17 mouse cellular contexts compared by ENCODE assay signal in the genomic region with DNA sequence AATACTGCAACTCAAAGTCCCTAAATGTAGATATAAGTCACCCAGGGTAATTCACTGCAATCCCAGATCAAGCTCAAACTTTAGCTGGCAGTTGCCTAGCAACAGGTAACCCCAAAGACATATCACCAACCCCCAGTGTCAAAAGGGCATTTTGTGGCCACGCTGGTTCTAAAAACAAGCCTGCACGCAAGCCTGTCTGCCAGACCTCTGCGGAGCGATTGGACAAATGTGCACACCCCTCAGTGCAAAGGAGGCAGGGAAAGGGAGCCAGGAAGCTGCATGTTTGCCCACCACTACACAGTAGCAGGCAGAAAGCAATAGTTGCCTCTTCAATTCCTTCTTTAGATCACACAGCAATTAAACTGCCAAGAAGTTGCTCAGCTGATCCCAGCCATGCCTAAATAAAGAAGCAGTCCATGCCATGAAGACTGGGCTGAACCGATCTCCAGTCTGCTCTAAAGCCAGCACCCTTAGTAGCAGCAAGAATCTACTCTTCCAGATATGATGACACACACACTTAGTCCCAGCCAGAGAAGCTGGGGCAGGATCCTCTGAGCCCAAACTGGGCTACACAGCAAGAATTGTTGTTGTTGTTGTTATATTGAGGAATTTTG. TPM values are rescaled to one million over a fixed set of nuclear protein-coding genes. Genes with fewer than 3 reads are reported as not detected.
DNase-seq lines count a peak whose midpoint lies in the region; ATAC-seq lines count a peak whose summit lies in the region.
"Had no signal": no experiment of that assay in that cellular context is flagged by ENCODE, and none has a peak within 500 bp of the region (broad histone marks: within the 10 kb centered on the region; RNA-seq: fewer than 3 reads in every experiment).

No protein-coding gene starts in this region.

- no peak for ATAC-seq in neural tube, embryonic 15.5 days (ENCODE audit: low FRiP score)
- ATAC-seq in liver, embryonic 12.5 days = peak; percentile 58; the same call in 1 of the 2 replicates

- no peak overlapping the region for H3K9ac ChIP-seq in neural tube, embryonic 15.5 days (replicated peaks)
- H3K9ac ChIP-seq in liver, embryonic 12.5 days = no peak overlapping the region
- H3K9ac ChIP-seq: embryonic facial prominence, embryonic 12.5 days; hindbrain, embryonic 14.5 days had no signal

- peak; percentile 22 for DNase-seq in gastrocnemius, postnatal 25 days
- DNase-seq in gastrocnemius, postnatal 36 days = no peak
- DNase-seq in neural tube, embryonic 10.5 days (ENCODE audit: extremely low spot score, low spot score) = no peak
- DNase-seq in right cerebral cortex, postnatal 36 days (ENCODE audit: low spot score in 2 of 2) = no peak
- no peak for DNase-seq in thymus, postnatal 25 days
- no peak for DNase-seq in layer of hippocampus, postnatal 25 days (ENCODE audit: extremely low spot score in 1 of 2, low spot score in 1 of 2)
- DNase-seq: adrenal gland, postnatal 10 days; cerebellum, adult 9-11 months; kidney, adult 18-20 months; kidney, postnatal 36 days; lung, postnatal 10 days; right cerebral cortex, postnatal 14 days; thymus, postnatal 14 days had no signal

- H3K4me3 ChIP-seq in neural tube, embryonic 15.5 days (replicated peaks) = no peak overlapping the region
- H3K4me3 ChIP-seq in liver, embryonic 12.5 days = no peak overlapping the region
- H3K4me3 ChIP-seq: embryonic facial prominence, embryonic 12.5 days had no signal

- intact Hi-C loops in gastrocnemius, postnatal 36 days (cut with DNase I) = no loop called here

- H3K4me2 ChIP-seq in neural tube, embryonic 15.5 days = no peak overlapping the region
- no peak overlapping the region for H3K4me2 ChIP-seq in liver, embryonic 12.5 days
- H3K4me2 ChIP-seq: embryonic facial prominence, embryonic 12.5 days; hindbrain, embryonic 14.5 days had no signal

- H3K27ac ChIP-seq in neural tube, embryonic 15.5 days (replicated peaks) = 0 out of 2 replicates have a peak overlapping the region, but pooled peaks have one; percentile 29
- H3K27ac ChIP-seq in liver, embryonic 12.5 days = no peak overlapping the region
- H3K27ac ChIP-seq: embryonic facial prominence, embryonic 12.5 days had no signal

- H3K27me3 ChIP-seq in neural tube, embryonic 15.5 days (replicated peaks) = no peaks in the 10 kb centered on the region
- H3K27me3 ChIP-seq in liver, embryonic 12.5 days (replicated peaks) = peaks cover 17% of the 10 kb centered on the region

- H3K36me3 ChIP-seq in neural tube, embryonic 15.5 days = no peaks in the 10 kb centered on the region
- no peaks in the 10 kb centered on the region for H3K36me3 ChIP-seq in liver, embryonic 12.5 days
- H3K36me3 ChIP-seq: embryonic facial prominence, embryonic 12.5 days had no signal

- WGBS in neural tube, embryonic 15.5 days = 40% methylated on average over 5 of the region's 5 CpGs
- WGBS in liver, embryonic 12.5 days (ENCODE audit: insufficient replicate concordance) = 59% methylated on average over 5 of the region's 5 CpGs

- H3K9me3 ChIP-seq in neural tube, embryonic 15.5 days (replicated peaks) = no peaks in the 10 kb centered on the region
- no peaks in the 10 kb centered on the region for H3K9me3 ChIP-seq in liver, embryonic 12.5 days (replicated peaks)
- H3K9me3 ChIP-seq: embryonic facial prominence, embryonic 12.5 days had no signal

- peaks cover 34% of the 10 kb centered on the region for H3K4me1 ChIP-seq in neural tube, embryonic 15.5 days
- peaks cover 37% of the 10 kb centered on the region for H3K4me1 ChIP-seq in liver, embryonic 12.5 days
- H3K4me1 ChIP-seq: embryonic facial prominence, embryonic 12.5 days had no signal

RNA-seq across cellular contexts. Expression of a gene that starts 13.4 kb away (rescaled TPM):
- 10 to 100 TPM; 17.9 to 22.5 TPM for total RNA-seq in gastrocnemius, postnatal 25 days (2021)
- total RNA-seq in gastrocnemius, postnatal 36 days (2021) = 10 to 100 TPM; 15.9 to 20.0 TPM
- polyA plus RNA-seq in neural tube, embryonic 15.5 days (2015; fragmentation: Nextera tagmentation; extraction: Ambion mirVana) = 14.0 and 15.5 TPM in 2 replicates
- 8.2 and 8.5 TPM in 2 replicates for polyA plus RNA-seq in liver, embryonic 12.5 days (2016; fragmentation: Nextera tagmentation; extraction: Ambion mirVana)
- total RNA-seq in layer of hippocampus, postnatal 25 days (2021) = 10 to 100 TPM; 21.2 to 28.7 TPM

RNA-seq across cellular contexts. Expression of a gene that starts 46.2 kb away (rescaled TPM):
- total RNA-seq in gastrocnemius, postnatal 25 days (2021) = 10 to 100 TPM; 16.5 to 22.3 TPM
- total RNA-seq in gastrocnemius, postnatal 36 days (2021) = 10 to 100 TPM; 20.3 to 20.7 TPM
- 45.8 and 46.1 TPM in 2 replicates for polyA plus RNA-seq in neural tube, embryonic 15.5 days (2015; fragmentation: Nextera tagmentation; extraction: Ambion mirVana)
- polyA plus RNA-seq in liver, embryonic 12.5 days (2016; fragmentation: Nextera tagmentation; extraction: Ambion mirVana) = 16.9 and 18.7 TPM in 2 replicates
- total RNA-seq in layer of hippocampus, postnatal 25 days (2021) = 10 to 100 TPM; 27.5 to 29.9 TPM
